Mouse (Mus musculus): ENCODE data around the gene Zdhhc3. TPM values are rescaled to one million over a fixed set of nuclear protein-coding genes. Genes with fewer than 3 reads are reported as not detected.

The Zdhhc3 gene
- polyA plus RNA-seq, 1 experiment from 2014 or later: 81.3 TPM

DNA sequence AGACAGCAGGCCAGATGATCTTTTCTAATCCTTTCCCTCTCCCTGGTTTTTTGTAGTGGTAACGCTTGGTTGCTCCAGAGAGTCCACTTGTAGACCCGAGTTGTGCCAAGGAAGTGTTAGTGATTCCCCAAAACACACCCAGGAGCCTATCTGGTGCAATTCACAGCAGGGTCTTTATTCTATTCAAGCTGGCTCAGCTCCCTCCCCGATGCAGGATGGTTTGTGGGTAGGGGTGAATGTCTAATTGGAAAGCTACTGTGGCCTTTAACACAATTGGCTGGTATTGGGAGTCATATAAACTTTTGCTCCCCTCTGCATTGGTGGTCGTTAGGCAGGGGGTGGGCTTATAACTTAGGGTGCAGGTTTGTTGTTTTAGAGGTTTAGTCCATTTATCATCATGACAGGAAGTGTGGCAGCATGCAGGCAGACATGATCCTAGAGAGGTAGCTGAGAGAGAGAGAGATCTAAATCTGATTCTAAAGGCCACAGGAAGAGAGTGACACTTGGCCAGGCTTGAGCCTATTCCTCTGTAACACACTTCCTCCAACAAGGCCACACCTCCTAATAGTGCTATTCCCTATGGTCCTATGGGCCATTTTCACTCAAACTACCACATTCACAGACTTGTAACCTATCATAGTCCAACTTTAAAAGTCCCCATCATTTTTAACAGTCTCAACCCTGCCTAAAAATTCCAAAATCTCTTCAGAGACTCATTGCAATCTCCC lies 27.0 kb upstream of the Zdhhc3 start:
- H3K36me3 ChIP-seq: peaks cover 59% of the 10 kb centered on the region
- no peak for ATAC-seq (ENCODE audit: insufficient number of reproducible peaks, insufficient read depth, low FRiP score, low TSS enrichment)
- H3K4me1 ChIP-seq: no peaks in the 10 kb centered on the region
- no peaks in the 10 kb centered on the region for H3K27me3 ChIP-seq
- H3K4me3 ChIP-seq: no peak overlapping the region
- peaks cover 5% of the 10 kb centered on the region; the same call in 1 of the 2 replicates for H3K9me3 ChIP-seq
- 89% methylated on average over 4 of the region's 4 CpGs for WGBS
- no peak overlapping the region for H3K27ac ChIP-seq
- no peak overlapping the region for H3K4me2 ChIP-seq (replicated peaks)
- no peak overlapping the region for H3K9ac ChIP-seq

DNA sequence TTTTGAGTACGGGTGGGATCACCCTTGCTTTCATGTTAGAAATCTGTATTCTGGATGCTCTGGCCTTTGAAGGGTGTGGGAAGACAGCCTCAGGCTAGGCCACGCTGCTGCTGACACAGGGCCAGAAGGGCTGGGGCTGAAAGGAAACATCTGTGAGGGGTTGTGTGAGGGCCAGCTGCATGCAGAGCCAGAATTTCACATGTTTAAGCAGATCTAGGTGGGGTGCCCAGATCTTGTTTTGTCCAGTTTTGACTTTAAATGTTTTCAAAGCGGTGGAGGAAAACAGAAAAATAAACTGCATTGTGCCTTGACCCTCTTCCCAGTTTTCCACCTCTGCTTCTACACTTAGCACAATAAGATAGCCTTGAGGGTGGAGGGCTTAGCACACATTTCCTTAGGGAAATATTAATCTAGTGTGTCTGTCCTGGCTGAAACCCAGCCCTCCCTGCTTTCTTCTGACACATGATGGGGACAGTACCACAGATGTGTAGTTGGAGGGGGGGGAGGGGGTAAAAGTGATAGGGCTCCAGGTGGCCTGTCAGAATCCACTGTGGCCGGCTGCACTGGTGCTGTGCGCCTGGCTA lies 26.0 kb upstream of the Zdhhc3 start:
- WGBS: 64% methylated on average over 5 of the region's 5 CpGs
- H3K4me1 ChIP-seq: no peaks in the 10 kb centered on the region
- no peak overlapping the region for H3K4me3 ChIP-seq
- no peak overlapping the region for H3K4me2 ChIP-seq (replicated peaks)
- no peak overlapping the region for H3K9ac ChIP-seq
- H3K27ac ChIP-seq: no peak overlapping the region
- peaks cover 63% of the 10 kb centered on the region for H3K36me3 ChIP-seq
- ATAC-seq (ENCODE audit: insufficient number of reproducible peaks, insufficient read depth, low FRiP score, low TSS enrichment): no peak
- no peaks in the 10 kb centered on the region for H3K27me3 ChIP-seq
- peaks cover 2% of the 10 kb centered on the region; the same call in 1 of the 2 replicates for H3K9me3 ChIP-seq

DNA sequence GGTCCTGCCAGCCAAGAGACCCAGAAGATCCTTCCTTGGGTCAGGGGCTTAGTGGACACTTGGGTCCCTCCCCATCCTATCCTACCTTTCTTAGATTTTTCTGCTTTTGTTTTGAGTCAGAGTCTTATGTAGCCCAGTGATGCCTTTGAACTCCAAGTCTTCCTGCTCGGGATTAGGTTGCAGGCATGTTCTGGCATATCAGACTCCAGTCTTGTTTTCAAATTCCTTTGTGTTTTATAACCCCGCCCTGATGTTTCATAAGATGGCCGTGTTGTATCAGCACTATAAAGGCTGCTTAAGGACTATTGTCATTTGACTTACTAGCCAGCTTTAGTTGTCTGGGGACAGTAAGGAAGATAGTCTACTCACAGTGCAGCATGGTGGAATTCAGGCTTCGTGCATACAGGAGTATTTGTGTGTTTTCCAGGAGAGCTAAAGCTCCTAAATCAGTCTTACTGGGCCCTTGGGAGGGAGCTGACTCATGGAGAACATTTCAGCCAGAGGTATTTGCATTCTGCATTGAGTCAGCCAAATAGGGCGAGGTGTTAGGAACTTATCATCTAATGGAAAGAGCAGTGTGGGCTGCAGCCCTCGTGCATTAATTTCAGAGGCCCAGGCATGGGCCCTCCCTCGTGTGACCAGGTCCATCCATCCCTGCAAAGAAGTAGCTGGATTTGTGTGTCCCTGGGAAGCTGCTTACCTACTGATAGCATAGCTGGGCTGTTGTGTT lies 24.1 kb upstream of the Zdhhc3 start:
- peaks cover 77% of the 10 kb centered on the region for H3K36me3 ChIP-seq
- ATAC-seq (ENCODE audit: insufficient number of reproducible peaks, insufficient read depth, low FRiP score, low TSS enrichment): 0 out of 2 replicates have a peak, but pooled peaks have one; percentile 10
- no peak overlapping the region for H3K9ac ChIP-seq
- no peak overlapping the region for H3K27ac ChIP-seq
- no peak overlapping the region for H3K4me2 ChIP-seq (replicated peaks)
- H3K9me3 ChIP-seq: no peaks in the 10 kb centered on the region; the same call in 1 of the 2 replicates
- 88% methylated on average over 7 of the region's 7 CpGs for WGBS
- H3K27me3 ChIP-seq: no peaks in the 10 kb centered on the region
- H3K4me3 ChIP-seq: no peak overlapping the region
- no peaks in the 10 kb centered on the region for H3K4me1 ChIP-seq

DNA sequence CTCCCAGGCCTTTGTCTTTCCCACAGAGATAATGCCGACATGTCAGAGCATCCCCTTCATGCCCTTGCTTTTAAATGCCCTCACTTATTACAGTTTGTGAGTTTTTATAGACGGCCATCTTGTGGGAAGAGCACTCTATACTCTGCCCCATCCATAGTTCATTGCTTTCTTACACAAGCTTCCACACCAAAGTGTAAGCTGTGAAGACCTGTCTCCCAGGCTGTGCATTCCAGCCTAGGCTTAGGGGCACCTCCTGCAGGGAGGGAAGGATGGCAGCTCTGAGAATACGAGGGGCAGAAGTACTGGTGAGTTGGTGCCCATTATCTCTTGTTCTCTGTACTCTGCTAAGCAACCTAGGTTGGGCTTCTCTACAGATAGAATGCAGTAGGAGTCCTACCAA lies 20.0 kb upstream of the Zdhhc3 start:
- Histone ChIP-seq H3K4me1 (no peaks in the 10 kb centered on the region), H3K27ac (no peak overlapping the region), H3K36me3 (peaks cover 91% of the 10 kb centered on the region), H3K4me3 (no peak overlapping the region), H3K9ac (no peak overlapping the region), H3K4me2 (replicated peaks) (no peak overlapping the region), H3K9me3 (no peaks in the 10 kb centered on the region), H3K27me3 (no peaks in the 10 kb centered on the region)
- WGBS: 86% methylated on average over 3 of the region's 3 CpGs
- ATAC-seq (ENCODE audit: insufficient number of reproducible peaks, insufficient read depth, low FRiP score, low TSS enrichment): no peak

DNA sequence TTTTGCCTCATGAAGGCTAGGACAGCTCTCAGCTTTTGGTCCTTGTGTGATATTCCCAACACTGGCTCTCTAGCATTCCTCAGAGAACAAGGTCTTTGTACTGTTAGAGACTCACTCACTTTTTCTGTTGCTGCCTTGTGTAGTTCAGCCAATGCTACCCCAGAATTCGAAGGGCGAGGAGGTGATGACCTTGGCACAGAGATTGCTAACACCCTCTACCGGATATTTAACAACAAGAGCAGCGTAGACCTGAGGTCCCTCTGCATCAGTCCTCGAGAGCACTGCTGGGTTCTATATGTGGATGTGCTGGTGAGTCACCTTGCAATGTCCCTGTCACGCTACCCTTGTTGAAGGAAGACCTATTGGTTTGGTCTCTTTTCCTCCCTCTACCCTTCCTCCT lies 14.7 kb upstream of the Zdhhc3 start:
- no peaks in the 10 kb centered on the region for H3K9me3 ChIP-seq
- H3K4me1 ChIP-seq: no peaks in the 10 kb centered on the region
- no peak overlapping the region for H3K27ac ChIP-seq
- no peak overlapping the region for H3K4me2 ChIP-seq (replicated peaks)
- 97% methylated on average over 6 of the region's 6 CpGs for WGBS
- H3K27me3 ChIP-seq: no peaks in the 10 kb centered on the region
- H3K4me3 ChIP-seq: no peak overlapping the region
- no peak for ATAC-seq (ENCODE audit: insufficient number of reproducible peaks, insufficient read depth, low FRiP score, low TSS enrichment)
- no peak overlapping the region for H3K9ac ChIP-seq
- peaks cover 71% of the 10 kb centered on the region for H3K36me3 ChIP-seq

DNA sequence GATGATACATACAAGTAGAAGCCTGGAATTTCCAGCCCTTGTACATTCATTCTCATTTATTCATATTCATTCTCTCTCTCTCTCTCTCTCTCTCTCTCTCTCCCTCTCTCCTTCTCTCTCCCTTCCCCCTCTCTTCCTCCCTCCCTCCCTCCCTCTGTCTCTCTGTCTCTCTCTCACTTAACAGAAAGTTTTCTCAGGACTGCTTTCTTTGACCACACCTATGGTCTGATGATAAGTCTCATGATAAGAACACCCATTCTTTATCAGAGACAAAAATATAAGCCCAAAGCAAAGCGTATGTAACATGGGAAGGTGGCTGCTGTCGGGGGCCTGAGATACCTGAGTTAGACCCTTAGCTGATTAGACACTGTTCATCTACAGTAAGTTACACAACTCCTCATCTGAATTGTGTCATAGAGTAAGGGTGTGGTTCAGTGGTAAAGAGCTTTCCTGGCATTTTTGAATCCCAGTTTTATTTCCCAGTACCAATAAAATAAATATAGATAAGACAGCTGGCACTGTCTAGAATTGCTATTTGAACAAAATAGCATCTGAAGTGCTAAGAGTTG lies 11.5 kb upstream of the Zdhhc3 start:
- Histone ChIP-seq H3K4me2 (replicated peaks) (no peak overlapping the region), H3K4me3 (no peak overlapping the region), H3K9me3 (no peaks in the 10 kb centered on the region), H3K27ac (no peak overlapping the region), H3K9ac (no peak overlapping the region), H3K27me3 (no peaks in the 10 kb centered on the region), H3K4me1 (no peaks in the 10 kb centered on the region), H3K36me3 (peaks cover 72% of the 10 kb centered on the region)
- WGBS: 93% methylated on average over 2 of the region's 2 CpGs
- no peak for ATAC-seq (ENCODE audit: insufficient number of reproducible peaks, insufficient read depth, low FRiP score, low TSS enrichment)

DNA sequence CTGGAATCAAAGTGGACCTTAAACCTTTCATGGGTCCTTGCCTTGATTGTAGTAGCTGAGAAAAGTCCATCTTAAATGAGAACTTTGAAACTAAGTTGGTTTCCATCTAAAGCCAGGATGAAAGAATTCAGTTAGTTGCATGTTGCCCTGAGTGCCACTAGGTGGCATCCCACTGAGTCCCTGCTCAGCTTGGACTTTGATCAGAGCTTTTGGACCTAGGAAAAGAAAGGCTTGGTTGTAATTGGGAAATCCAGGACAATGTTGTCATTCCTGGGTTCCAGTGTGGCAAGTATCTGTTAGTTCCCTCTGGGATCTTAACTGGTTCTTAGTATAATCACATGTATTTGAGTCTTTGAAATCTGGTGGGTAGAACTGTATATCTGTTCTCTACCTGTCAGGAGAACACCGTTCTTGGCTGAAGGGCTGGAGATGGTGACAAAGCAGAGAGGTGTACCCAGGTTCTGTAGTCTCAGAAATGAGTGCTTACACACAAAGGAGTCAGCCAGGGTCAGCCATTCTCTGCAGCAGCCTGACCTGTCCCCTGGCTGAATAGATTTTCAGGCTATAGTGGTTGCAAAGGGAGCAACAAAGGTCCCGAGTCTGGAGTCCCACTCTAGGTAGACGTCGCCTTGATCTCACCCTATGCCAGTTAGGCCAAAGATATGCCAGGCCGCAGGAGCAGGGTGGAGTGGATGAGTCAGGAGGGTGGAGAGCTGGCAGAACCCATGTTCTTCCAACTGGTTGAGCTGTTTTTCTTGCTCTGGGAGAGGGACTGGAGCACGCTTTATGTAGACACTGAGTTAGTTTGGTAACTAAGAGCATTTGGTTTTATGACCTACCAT lies 10.8 kb upstream of the Zdhhc3 start:
- Histone ChIP-seq H3K4me2 (replicated peaks) (no peak overlapping the region), H3K4me3 (no peak overlapping the region), H3K4me1 (no peaks in the 10 kb centered on the region), H3K36me3 (peaks cover 72% of the 10 kb centered on the region), H3K9me3 (no peaks in the 10 kb centered on the region), H3K27me3 (no peaks in the 10 kb centered on the region), H3K9ac (no peak overlapping the region), H3K27ac (no peak overlapping the region)
- ATAC-seq (ENCODE audit: insufficient number of reproducible peaks, insufficient read depth, low FRiP score, low TSS enrichment): no peak
- WGBS: 93% methylated on average over 6 of the region's 6 CpGs

DNA sequence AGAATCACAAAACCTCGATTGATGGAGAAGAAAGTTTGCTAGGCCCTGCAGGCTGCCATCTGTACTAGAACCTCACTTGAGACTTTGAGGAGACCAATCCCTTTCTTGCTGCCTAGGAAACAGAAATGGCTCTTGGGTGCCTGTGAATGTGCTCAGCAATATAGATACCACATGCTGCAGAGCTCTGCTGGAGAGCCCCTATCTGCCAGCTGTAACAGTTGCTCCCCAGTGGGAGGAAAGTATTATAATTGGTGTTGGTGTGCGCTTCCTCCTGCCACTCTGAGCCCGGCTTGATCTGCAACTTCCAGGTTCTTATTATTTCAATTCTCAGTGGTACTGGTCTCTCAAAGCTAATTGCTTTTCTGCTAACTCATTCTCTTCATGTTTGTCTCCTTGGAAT lies 10.0 kb upstream of the Zdhhc3 start:
- peaks cover 73% of the 10 kb centered on the region for H3K36me3 ChIP-seq
- no peak overlapping the region for H3K27ac ChIP-seq
- no peak overlapping the region for H3K4me2 ChIP-seq (replicated peaks)
- H3K9me3 ChIP-seq: no peaks in the 10 kb centered on the region
- H3K27me3 ChIP-seq: no peaks in the 10 kb centered on the region
- H3K9ac ChIP-seq: no peak overlapping the region
- no peaks in the 10 kb centered on the region for H3K4me1 ChIP-seq
- ATAC-seq (ENCODE audit: insufficient number of reproducible peaks, insufficient read depth, low FRiP score, low TSS enrichment): no peak
- WGBS: 91% methylated on average over 3 of the region's 3 CpGs
- H3K4me3 ChIP-seq: no peak overlapping the region

DNA sequence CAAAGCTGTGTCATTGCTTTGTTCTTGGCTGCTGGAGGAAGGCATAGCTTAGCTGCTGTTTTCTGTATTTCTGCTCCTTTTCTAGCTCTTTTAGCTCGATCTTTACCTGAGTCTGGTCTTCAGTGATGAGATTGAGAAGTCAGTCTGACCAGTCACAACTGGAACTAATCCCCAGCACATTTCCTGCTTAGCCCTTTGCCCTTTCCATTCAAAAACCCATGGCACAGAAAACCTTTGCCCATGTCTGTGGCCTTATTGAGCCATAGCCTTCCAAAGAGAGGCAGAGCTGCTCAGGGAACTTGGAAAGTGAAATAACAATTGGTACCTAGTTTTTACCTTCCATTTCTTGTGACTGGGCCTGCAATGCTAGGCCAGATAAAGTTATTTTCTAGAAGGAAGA lies 2.6 kb upstream of the Zdhhc3 start:
- no peaks in the 10 kb centered on the region for H3K9me3 ChIP-seq
- H3K4me1 ChIP-seq: peaks cover 19% of the 10 kb centered on the region
- no peak overlapping the region for H3K27ac ChIP-seq
- no peaks in the 10 kb centered on the region for H3K27me3 ChIP-seq
- ATAC-seq (ENCODE audit: insufficient number of reproducible peaks, insufficient read depth, low FRiP score, low TSS enrichment): no peak
- H3K4me2 ChIP-seq (replicated peaks): no peak overlapping the region
- WGBS: 86% methylated on average over 1 of the region's 1 CpGs
- H3K36me3 ChIP-seq: peaks cover 34% of the 10 kb centered on the region
- H3K9ac ChIP-seq: no peak overlapping the region
- H3K4me3 ChIP-seq: no peak overlapping the region

DNA sequence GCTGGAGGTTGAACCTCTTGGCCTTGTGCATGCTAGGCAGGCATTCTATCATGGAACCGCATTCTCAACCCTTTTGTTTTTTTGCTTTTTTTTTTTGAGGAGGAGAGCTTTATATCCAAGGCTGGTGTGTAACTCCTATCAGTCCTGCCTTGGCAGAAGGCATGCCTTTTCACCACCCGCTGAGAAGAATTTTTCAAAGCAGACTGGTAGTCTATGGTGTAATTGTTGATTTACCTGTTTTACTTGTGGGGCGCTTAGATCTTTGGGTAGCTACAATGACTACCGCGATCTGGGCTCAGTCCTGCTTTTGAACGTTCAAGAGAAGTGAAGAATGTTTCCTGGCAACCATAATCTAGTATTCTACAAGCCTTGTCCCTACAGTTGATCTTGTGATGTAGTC lies 926 bp upstream of the Zdhhc3 start:
- H3K9me3 ChIP-seq: no peaks in the 10 kb centered on the region
- peak overlapping the region; percentile 91 for H3K9ac ChIP-seq
- peaks cover 19% of the 10 kb centered on the region for H3K4me1 ChIP-seq
- peak overlapping the region; percentile 75 for H3K4me3 ChIP-seq
- H3K27ac ChIP-seq: no peak overlapping the region
- no peak for ATAC-seq (ENCODE audit: insufficient number of reproducible peaks, insufficient read depth, low FRiP score, low TSS enrichment)
- H3K36me3 ChIP-seq: peaks cover 18% of the 10 kb centered on the region
- WGBS: 66% methylated on average over 6 of the region's 6 CpGs
- peak overlapping the region; percentile 69 for H3K4me2 ChIP-seq (replicated peaks)
- no peaks in the 10 kb centered on the region for H3K27me3 ChIP-seq

DNA sequence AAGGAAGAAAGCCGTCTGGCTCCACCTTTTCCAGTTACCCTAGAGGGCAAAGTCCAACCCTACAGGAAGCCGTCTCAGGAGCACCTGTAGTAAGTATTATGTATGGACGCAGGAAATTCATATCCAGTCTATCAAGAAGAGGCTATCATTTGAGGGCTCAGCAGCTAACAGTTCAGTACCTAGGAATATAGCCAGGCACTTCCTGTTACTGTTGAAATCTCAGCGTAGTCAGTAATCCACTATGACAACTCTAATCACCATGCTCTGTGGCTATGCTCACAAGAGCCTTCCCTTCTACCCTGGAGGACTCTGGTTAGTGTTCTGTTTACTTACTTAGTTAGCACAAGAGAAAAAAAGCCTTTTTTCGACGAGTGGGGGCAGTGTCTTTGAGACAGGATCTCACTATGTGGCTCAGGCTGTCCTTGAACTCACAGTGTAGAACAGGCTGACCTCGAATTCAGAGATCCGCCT lies 1.2 kb downstream of the Zdhhc3 start:
- Histone ChIP-seq H3K9ac (peak overlapping the region; percentile 91; the same call in 1 of the 2 replicates), H3K36me3 (peaks cover 11% of the 10 kb centered on the region; the same call in 1 of the 2 replicates), H3K4me2 (replicated peaks) (peak overlapping the region; percentile 69), H3K27ac (no peak overlapping the region), H3K4me3 (peak overlapping the region; percentile 75), H3K4me1 (peaks cover 19% of the 10 kb centered on the region), H3K9me3 (no peaks in the 10 kb centered on the region), H3K27me3 (no peaks in the 10 kb centered on the region)
- 54% methylated on average over 8 of the region's 8 CpGs for WGBS
- no peak for ATAC-seq (ENCODE audit: insufficient number of reproducible peaks, insufficient read depth, low FRiP score, low TSS enrichment)

Data from embryonic facial prominence, embryonic 12.5 days (tissue).